Mouse (Mus musculus) lung, adult 2 months (tissue): Measurements from ENCODE around the gene Shld2.

Experiments
- CTCF ChIP-seq: fragments of 200-500 bp; IDR thresholded peaks from 2 replicates; pipeline ENCODE4 v1.5.1; 2011; ENCODE audit warnings: mild to moderate bottlenecking, low read length, control low read depth; ENCODE audit not compliant: insufficient read depth
- POLR2A ChIP-seq: fragments of 200-500 bp; IDR thresholded peaks from 2 replicates; pipeline ENCODE4 v1.6.1; 2011; ENCODE audit warnings: low read depth, mild to moderate bottlenecking, control low read depth, low read length, borderline replicate concordance; ENCODE audit errors: extremely low read depth

DNA sequence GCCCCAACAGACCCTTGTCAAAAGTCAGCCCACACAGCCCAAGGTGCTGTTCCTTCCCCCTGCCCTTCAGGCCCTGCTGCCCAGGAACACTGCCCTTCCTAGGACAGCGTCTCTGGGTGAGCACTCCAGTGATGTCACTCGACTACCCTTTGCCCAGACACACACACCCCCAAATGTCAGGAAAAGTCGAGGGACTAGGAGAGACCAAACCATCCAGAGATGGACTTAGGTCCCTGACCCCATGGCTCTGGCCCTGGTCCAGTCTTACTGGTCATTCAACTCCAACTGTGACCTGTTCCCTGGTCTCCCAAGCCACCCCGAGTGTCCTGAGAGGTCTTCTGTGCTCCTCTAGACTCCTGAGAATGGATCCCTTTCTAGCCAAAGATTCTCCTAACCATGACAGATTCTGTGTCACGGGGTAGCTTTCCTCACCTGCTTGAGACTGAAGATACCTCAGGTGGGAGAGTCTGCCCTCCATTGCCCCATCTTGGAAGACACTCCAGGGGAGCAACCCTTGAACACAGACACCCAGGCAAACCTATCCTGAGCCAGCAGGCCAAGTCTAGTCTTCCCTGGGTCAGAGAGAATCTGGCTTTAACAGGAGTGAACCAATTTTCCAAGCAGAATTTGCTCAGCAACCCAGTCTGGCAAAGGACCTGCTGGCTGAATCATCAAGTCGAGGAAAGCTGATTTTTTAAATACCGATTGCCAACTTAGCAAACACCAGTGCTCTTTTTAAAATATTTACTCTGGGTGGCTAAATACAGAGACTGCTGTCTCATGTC, 47.6 kb upstream of the Shld2 start:
- TF ChIP-seq CTCF (no peak), POLR2A (no peak)
